Mouse (Mus musculus) T-cell, adult 2 months (primary cell): ENCODE measurements at regions not wholly inside any gene's neighbourhood (a gene's known extent, or its start where the extent isn't known, plus 50 kb on each side); places are given as distances from the start of the nearest gene placed in this dataset.

Experiments
- DNase-seq: peaks from one replicate; pipeline ENCODE4 v3.0.0; 2022; ENCODE audit warnings: low spot score

- no peak for DNase-seq
Measured at GRCm38 (mm10) chr11:45645815-45646214, 206.0 kb upstream of the Clint1 start.

DNA sequence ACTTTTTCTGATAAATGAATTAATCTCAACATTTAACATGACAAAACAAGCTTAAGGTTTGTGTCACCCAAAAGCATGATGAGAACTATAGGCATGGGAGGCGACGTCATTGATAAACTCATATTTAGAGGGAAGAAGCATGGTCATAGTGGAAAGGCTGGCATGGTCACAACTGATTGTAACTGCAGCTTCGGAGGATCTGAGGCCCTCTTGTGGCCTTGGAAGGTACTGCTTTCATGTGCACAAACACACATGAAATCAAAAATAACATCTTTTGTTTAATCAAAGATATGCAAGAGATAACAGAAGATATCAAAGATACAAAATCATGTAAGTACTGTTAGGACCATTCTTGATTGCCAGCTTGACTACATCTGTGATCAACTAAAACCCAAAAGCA lies 204.0 kb upstream of the Clint1 start:
- no peak for DNase-seq

DNA sequence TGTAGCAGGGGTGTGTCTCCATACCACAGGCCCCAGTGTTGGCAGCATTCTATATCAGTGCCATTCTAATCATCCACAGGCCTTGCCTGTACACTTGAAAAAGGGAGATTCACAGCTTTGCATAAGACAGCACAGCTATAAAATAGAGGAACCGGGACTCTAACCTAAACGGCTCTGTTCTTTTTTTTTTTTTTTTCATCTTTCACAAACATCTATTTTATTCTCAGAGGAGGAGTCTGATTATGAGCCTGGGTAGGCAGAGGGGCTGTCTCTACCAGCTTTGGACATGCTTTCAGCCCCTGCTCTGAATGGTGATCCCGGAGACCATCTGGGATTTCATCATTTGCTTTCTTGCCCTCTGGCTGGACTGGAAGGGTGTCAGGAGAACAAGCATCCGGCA lies 195.6 kb upstream of the Clint1 start:
- no peak for DNase-seq

DNA sequence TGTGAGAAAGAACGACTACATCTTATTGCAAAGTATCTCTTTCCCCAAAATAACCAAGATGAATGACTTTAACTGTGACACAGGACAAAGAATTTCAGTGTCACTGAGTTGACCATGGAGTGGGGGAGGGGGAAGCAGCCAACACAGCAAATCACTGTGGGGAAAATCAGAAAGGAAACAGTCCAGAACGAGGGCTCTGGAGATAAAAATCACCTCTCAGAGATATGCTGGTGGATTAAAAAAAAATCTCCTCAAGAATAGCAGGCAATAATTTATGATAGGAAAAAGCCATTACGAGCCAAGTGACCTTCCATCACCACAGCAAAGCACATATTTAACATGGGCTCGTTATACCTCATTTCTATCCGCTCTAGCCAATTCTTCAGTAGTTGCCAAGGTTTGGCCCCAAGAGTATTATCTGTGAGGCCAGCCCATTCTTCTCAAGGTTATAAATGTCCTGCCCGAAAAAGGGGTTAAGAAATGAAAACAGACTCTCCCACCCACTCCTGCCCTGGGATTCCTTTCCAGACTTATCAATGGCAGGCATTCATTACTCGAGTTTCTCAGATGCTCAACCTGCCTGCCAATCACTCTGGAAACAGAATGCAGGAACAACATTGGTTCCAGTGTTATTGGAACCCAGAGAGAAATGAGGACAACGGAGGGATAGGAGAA lies 181.6 kb upstream of the Clint1 start:
- no peak for DNase-seq

- peak; percentile 50 for DNase-seq
Measured at GRCm38 (mm10) chr11:45678666-45679292, 173.1 kb upstream of the Clint1 start.

- DNase-seq: no peak
Measured at GRCm38 (mm10) chr11:45679293-45679673, 172.6 kb upstream of the Clint1 start.

- no peak for DNase-seq
Measured at GRCm38 (mm10) chr11:45685571-45685970, 166.3 kb upstream of the Clint1 start.

DNA sequence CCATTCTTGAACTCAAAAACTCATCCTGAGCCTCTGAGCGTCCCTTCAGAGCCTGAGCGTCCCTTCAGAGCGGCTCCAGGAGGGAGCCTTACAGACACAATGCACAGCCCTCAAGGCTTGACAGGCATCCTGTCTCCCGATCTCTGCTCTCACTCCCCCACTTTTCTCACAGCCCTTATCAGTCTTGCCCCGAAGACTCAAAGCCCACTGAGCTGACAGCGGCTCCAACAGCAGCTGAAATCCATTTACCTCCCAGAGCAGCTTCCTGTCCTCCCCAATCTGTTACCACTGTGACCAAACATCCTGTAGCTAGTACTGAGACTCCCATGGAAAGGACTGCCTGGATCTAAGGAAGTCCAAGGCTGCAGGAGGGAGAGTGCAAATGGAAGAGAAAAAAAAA lies 158.6 kb upstream of the Clint1 start:
- DNase-seq: no peak

GRCm38 (mm10) chr11:45701506-45701905 lies 150.3 kb upstream of the Clint1 start:
- DNase-seq: no peak

DNA sequence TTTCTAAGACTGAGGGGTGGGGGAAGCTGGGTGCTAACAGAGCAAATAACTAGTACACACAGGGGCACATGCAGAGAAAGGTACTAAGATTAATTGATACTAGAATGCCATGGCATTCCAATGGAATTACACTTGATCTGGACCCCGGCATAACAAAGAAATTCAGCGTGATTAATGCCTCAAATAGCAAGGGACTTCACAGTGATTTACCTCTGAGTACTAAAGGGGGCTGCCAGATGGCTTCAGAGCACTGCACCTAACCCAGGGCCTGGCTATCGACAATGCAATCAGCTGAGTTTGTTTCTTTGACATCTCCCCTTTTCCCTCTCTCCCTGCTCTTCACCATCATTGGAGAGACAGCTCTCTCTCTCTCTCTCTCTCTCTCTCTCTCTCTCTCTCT lies 148.9 kb upstream of the Clint1 start:
- no peak for DNase-seq

DNA sequence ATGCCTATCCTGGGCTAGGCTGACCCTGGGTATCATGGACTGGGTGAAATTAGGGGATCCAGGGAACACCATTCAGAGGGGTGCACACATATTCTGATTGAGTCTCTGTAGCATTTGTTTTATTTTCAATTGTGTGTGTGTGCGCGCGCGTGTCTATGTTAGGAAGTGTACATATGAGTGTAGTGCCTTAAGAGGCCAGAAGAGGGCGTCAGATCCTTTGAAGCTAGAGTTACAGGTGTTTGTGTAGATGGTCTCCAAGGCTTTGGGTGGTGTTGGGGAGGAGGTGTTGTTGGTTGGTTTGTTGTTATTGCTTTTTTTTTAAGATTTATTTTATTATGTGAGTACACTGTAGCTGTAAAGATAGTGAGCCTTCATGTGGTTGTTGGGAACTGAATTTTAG lies 147.4 kb upstream of the Clint1 start:
- DNase-seq: no peak

DNA sequence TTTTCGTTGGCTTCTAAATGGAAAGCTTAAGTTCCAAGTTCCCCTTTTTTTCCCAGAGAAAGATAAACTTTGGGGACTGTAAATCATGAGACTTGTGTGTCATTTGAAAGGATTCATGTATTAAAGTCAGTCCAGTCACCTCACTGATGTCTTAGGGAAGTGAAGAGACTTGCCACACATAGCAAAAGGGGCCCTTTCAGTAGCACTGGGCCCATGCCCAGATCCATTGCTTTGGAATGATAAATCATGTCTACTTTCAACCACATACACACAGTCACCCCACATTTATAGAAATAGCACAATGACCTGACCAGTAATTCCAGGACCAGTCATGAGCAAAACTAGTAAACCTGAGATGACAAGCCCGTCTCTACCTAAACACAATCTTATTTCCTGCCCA lies 133.2 kb upstream of the Clint1 start:
- no peak for DNase-seq

DNA sequence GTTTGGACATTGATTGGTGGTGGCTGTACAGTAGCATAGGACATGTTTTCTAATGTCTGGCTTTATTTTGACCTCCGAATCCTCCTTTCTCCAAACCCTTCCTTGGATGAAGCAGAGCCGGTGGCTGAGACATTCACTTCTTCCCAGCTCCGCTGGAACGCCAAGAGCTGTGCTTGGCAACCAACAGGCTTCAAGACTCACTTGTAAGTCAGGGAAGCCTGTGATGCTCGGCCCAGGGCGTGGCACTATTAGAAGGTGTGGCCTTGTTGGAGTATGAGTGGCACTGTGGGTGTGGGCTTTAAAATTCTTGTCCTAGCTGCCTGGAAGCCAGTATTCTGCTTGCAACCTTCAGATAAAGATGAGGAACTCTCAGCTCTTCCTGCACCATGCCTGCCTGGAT lies 132.0 kb upstream of the Clint1 start:
- no peak for DNase-seq

DNA sequence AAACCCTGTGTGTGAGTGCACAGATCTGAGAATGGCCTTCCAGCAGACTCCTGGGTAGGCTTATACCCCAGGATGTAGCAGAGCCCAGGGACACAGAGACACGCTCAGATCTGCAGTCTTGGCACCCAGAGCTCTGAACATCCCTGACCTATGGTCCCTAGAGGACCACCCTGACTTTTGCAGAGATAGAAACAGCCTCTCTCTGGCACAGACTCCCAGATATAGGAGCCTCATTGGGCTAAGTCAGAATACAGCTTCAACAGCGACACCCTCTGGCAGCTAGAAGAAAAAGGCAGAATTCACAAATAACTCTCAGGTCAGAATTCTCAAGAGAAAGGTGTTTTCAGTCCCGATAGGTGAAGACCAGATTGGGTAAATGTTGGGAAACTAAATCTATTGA lies 115.3 kb upstream of the Clint1 start:
- DNase-seq: no peak

- no peak for DNase-seq
Measured at GRCm38 (mm10) chr11:45738331-45738730, 113.5 kb upstream of the Clint1 start.

GRCm38 (mm10) chr11:45745941-45746340 lies 105.9 kb upstream of the Clint1 start:
- DNase-seq: no peak

DNA sequence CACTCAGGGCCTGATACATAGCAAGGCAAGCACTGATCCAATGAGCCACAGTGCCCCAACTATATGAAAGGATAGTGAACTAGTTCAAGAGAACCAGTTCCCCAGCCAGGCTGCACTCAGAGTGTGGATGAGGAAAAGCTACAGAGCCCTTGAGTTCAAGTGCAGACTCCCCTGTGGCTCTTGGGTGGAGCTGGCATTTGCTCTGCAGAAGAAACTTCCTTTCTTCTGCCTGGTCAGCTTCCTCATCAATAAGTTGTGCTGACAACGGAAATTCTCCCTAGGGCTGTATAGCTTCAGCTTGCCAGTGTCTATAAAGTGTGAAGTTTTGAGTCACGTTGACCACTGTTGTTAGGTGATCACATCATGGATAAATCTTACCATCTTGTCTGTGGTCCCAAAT lies 101.6 kb upstream of the Clint1 start:
- DNase-seq: no peak

- DNase-seq: peak; percentile 65
Measured at GRCm38 (mm10) chr11:45752237-45752636, 99.6 kb upstream of the Clint1 start.

GRCm38 (mm10) chr11:45752791-45753190 lies 99.1 kb upstream of the Clint1 start:
- DNase-seq: no peak

DNA sequence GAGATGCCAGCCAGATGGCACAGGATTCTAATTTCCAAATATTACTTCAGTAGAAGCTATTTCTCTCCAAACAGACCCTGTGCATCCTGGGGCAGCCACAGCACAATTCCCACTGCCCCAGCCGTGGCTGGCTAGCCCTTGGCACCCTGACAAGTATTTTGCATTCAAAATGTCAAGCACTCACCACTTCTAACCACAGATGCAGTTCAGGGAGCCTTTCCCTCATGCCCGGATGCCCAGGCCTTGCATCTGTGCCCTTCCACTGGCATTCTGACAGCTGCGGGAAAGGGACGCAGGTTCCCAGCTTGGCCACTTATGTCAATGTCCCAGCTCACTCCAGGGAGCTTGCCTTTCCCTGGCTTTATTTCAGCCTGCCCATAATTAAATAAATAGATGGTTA lies 84.8 kb upstream of the Clint1 start:
- no peak for DNase-seq

GRCm38 (mm10) chr11:45782435-45782834 lies 69.4 kb upstream of the Clint1 start:
- no peak for DNase-seq

GRCm38 (mm10) chr11:45785806-45786205 lies 66.0 kb upstream of the Clint1 start:
- DNase-seq: no peak

DNA sequence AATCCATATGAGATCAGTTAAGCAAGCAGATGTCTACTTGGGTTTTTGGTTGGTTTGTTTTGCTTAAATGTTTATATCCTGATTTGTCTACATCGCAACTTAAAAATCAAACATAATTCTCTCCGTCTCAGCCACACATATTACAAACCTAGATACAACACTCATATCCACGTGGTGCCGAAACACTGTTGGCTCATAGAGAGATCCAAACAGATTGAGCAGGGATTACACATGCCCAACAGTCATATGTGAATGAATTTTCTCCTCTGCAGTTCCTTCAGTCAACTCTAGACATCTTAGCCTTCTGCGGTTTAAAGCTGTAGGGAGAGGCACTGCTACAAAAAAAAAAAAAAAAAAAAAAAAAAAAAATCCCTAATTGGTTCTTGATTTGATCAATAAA lies 64.4 kb upstream of the Clint1 start:
- no peak for DNase-seq

DNA sequence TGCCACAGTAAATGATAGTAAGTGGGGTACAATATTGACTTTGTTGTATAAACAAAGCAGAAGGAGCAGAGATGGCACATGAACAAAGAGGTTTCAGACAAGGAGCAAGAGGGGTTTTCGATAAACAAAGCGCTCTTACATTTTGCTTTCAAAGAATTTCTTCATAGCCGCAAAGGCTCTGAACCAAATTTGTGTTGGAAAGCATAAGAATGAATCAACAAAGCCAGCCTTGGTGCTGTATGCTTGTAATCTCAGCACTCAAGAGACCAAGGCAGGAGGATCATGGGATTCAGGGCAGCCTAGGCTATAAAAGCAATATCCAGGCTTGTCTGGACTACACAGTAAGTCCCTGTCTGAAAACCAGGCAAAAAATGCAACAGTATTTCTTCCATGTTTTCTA lies 62.0 kb upstream of the Clint1 start:
- no peak for DNase-seq
